Mouse (Mus musculus): ENCODE data around the gene Rtl5.
"Not testable (repeated sequence)": the region's sequence is repeated elsewhere in the genome, so short reads cannot be mapped to it uniquely, and the experiment has no call there.

Rtl5 gene

GRCm38 (mm10) chrX:102070591-102071471, at the start of gene Rtl5:
Gene Rtl5 (minus strand): TSS chrX:102071304.
- DNase-seq (ENCODE audit: low spot score in 2 of 2) = peak; percentile 51 to 57

- DNase-seq (ENCODE audit: low spot score in 2 of 2) = peak; percentile 88 to 89
Observed at GRCm38 (mm10) chrX:102119042-102119864, 48.1 kb upstream of the Rtl5 start, which contains the start of gene Pin4. Gene Pin4 (plus strand): TSS chrX:102119447.

- no peak for DNase-seq (ENCODE audit: low spot score in 2 of 2)
Observed at GRCm38 (mm10) chrX:102115676-102116075, 44.6 kb upstream of the Rtl5 start.

- not testable (repeated sequence) for DNase-seq (ENCODE audit: low spot score in 2 of 2)
Observed at GRCm38 (mm10) chrX:102109349-102109748, 38.2 kb upstream of the Rtl5 start.

GRCm38 (mm10) chrX:102103830-102104229, 32.7 kb upstream of the Rtl5 start:
- not testable (repeated sequence) for DNase-seq (ENCODE audit: low spot score in 2 of 2)

- no peak for DNase-seq (ENCODE audit: low spot score in 2 of 2)
Observed at GRCm38 (mm10) chrX:102101886-102102285, 30.8 kb upstream of the Rtl5 start.

- DNase-seq (ENCODE audit: low spot score in 2 of 2) = no peak
Observed at GRCm38 (mm10) chrX:102094381-102094904, 23.3 kb upstream of the Rtl5 start.

- DNase-seq (ENCODE audit: low spot score in 2 of 2) = no peak
Observed at GRCm38 (mm10) chrX:102090605-102091004, 19.5 kb upstream of the Rtl5 start.

GRCm38 (mm10) chrX:102085798-102086443, 14.8 kb upstream of the Rtl5 start:
- DNase-seq (ENCODE audit: low spot score in 2 of 2) = no peak

GRCm38 (mm10) chrX:102082340-102082739, 11.2 kb upstream of the Rtl5 start:
- no peak for DNase-seq (ENCODE audit: low spot score in 2 of 2)

- no peak for DNase-seq (ENCODE audit: low spot score in 2 of 2)
Observed at GRCm38 (mm10) chrX:102081573-102082279, 10.6 kb upstream of the Rtl5 start.

- no peak for DNase-seq (ENCODE audit: low spot score in 2 of 2)
Observed at GRCm38 (mm10) chrX:102081076-102081475, 10.0 kb upstream of the Rtl5 start.

- DNase-seq (ENCODE audit: low spot score in 2 of 2) = no peak
Observed at GRCm38 (mm10) chrX:102076886-102077765, 6.0 kb upstream of the Rtl5 start.

GRCm38 (mm10) chrX:102075158-102075557, 4.1 kb upstream of the Rtl5 start:
- no peak for DNase-seq (ENCODE audit: low spot score in 2 of 2)

- no peak for DNase-seq (ENCODE audit: low spot score in 2 of 2)
Observed at GRCm38 (mm10) chrX:102074435-102074834, 3.3 kb upstream of the Rtl5 start.

GRCm38 (mm10) chrX:102073605-102074325, 2.7 kb upstream of the Rtl5 start:
- DNase-seq (ENCODE audit: low spot score in 2 of 2) = no peak

- DNase-seq (ENCODE audit: low spot score in 2 of 2) = no peak
Observed at GRCm38 (mm10) chrX:102071517-102071916, 413 bp upstream of the Rtl5 start.

- no peak for DNase-seq (ENCODE audit: low spot score in 2 of 2)
Observed at GRCm38 (mm10) chrX:102068811-102069540, 2.1 kb downstream of the Rtl5 start.

- no peak for DNase-seq (ENCODE audit: low spot score in 2 of 2)
Observed at GRCm38 (mm10) chrX:102067118-102067517, 4.0 kb downstream of the Rtl5 start.

All from thymus, postnatal 10 days (tissue).